Mouse (Mus musculus) limb, embryonic 15.5 days (tissue): Measurements from ENCODE around the gene Gm3448. TPM values are rescaled to one million over a fixed set of nuclear protein-coding genes. Genes with fewer than 3 reads are reported as not detected.
"Not testable (repeated sequence)": the region's sequence is repeated elsewhere in the genome, so short reads cannot be mapped to it uniquely, and the experiment has no call there.

Source experiments
- ATAC-seq: fragments of 200-750 bp; cut with Nextera tagmentation; 2 replicates; pipeline ENCODE4 v1.8.0; 2017; ENCODE audit warnings: low read depth, moderate TSS enrichment; ENCODE audit not compliant: insufficient number of reproducible peaks, low FRiP score, low TSS enrichment
- H3K27ac ChIP-seq: fragments of 300-500 bp; sonication (generic); 2 replicates; pipeline ENCODE4 v1.5.1; 2015; ENCODE audit warnings: moderate library complexity, mild to moderate bottlenecking, inconsistent platforms
- H3K27me3 ChIP-seq: fragments of 300-500 bp; sonication (generic); 2 replicates; pipeline ENCODE4 v1.6.1; 2015; ENCODE audit warnings: inconsistent platforms
- H3K36me3 ChIP-seq: fragments of 300-500 bp; sonication (generic); 2 replicates; pipeline ENCODE4 v1.6.1; 2015; ENCODE audit warnings: inconsistent platforms
- H3K4me1 ChIP-seq: fragments of 300-500 bp; sonication (generic); 2 replicates; pipeline ENCODE4 v1.6.1; 2015; ENCODE audit warnings: inconsistent platforms
- H3K4me2 ChIP-seq: fragments of 300-500 bp; sonication (generic); 2 replicates; pipeline ENCODE4 v1.6.1; 2015; ENCODE audit warnings: mild to moderate bottlenecking, inconsistent platforms
- H3K4me3 ChIP-seq: fragments of 300-500 bp; sonication (generic); 2 replicates; pipeline ENCODE4 v1.5.1; 2015; ENCODE audit warnings: mild to moderate bottlenecking, inconsistent platforms
- H3K9ac ChIP-seq: fragments of 300-500 bp; sonication (generic); 2 replicates; pipeline ENCODE4 v1.6.1; 2015; ENCODE audit warnings: inconsistent platforms
- H3K9me3 ChIP-seq: fragments of 300-500 bp; sonication (generic); 2 replicates; pipeline ENCODE4 v1.6.1; 2016; ENCODE audit warnings: inconsistent platforms
- WGBS: fragments of 180-500 bp; shearing (Covaris S2); methylation state at CpG from one replicate; pipeline ENCODE4 v1.1.7; 2015; 5-methylcytosine and 5-hydroxymethylcytosine counted together
- polyA plus RNA-seq: library from polyadenylated mRNA; unstranded; fragments of >200 nt; fragmentation: Nextera tagmentation; extraction: Ambion mirVana; gene quantifications from 2 replicates; pipeline ENCODE4 v1.2.1, GENCODE M21; 2015

The Gm3448 gene
- polyA plus RNA-seq, 1 experiment from 2014 or later = 3.0 TPM

DNA sequence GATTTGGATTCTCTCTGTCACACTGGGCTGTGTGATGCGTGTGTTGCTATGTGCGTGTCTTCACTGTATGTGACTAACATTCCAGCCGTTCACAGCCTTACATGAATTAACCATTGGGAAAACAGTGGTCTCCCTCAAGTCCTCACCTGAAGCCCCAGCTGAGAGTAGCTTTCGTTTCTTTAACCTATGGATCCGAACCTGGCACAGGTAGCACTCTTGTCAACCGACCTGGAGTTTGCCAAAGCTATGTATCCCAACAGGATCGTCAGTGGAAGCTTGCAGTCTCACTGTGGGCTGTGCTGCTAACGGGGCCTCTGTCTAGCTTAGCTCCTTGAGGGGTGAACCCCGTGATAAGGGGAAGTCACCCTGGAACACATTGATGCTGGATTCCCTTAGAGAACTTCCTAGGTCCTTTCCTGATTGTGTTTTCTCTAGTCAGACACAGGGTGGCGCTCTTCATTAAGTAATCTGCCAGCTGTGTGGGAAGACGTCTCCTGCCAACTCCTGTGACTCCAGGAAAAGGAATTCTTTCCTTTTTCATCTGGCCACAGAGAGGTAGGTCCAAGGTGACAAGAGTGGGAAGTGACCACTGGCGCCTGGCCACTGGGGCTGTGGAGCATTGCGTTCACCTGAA is 24.2 kb upstream of the Gm3448 start:
- H3K9ac ChIP-seq = no peak overlapping the region
- peaks cover 14% of the 10 kb centered on the region for H3K4me1 ChIP-seq
- H3K36me3 ChIP-seq = peaks cover 25% of the 10 kb centered on the region
- H3K27ac ChIP-seq = no peak overlapping the region; the same call in 1 of the 2 replicates
- H3K4me3 ChIP-seq = no peak overlapping the region
- no peaks in the 10 kb centered on the region for H3K27me3 ChIP-seq
- no peak for ATAC-seq
- H3K4me2 ChIP-seq = peak overlapping the region; percentile 32; the same call in 1 of the 2 replicates
- no peaks in the 10 kb centered on the region for H3K9me3 ChIP-seq
- 39% methylated on average over 13 of the region's 13 CpGs for WGBS

DNA sequence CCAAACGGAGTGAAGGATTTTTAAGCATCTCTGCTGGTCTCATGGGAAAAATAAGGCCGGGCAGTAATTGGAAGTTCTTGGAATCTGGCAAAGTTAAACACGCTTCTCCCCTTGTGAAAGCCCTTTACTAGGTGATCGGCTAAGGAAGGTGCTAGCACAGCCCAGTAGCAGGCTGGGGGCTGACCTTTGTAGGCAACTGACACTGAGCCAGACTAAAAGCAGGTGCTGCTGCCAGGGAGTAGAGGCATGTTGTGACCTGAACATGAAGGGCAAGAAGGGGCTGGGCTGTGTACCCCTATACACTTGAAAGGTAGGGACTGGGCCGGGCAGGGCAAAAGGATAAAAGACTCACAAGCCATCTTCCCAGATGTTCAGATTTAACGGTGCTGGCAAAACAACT is 19.0 kb upstream of the Gm3448 start:
- no peak overlapping the region for H3K9ac ChIP-seq
- H3K9me3 ChIP-seq = no peaks in the 10 kb centered on the region
- WGBS = 75% methylated on average over 6 of the region's 6 CpGs
- H3K36me3 ChIP-seq = peaks cover 54% of the 10 kb centered on the region
- H3K4me2 ChIP-seq = no peak overlapping the region
- H3K27me3 ChIP-seq = no peaks in the 10 kb centered on the region
- H3K27ac ChIP-seq = no peak overlapping the region
- no peak overlapping the region for H3K4me3 ChIP-seq
- H3K4me1 ChIP-seq = no peaks in the 10 kb centered on the region
- no peak for ATAC-seq

- no peak for ATAC-seq
- Histone ChIP-seq H3K36me3 (peaks cover 58% of the 10 kb centered on the region), H3K4me1 (no peaks in the 10 kb centered on the region)
These were observed 18.3 kb upstream of the Gm3448 start for GRCm38 (mm10) chr17:15059646-15060045.

DNA sequence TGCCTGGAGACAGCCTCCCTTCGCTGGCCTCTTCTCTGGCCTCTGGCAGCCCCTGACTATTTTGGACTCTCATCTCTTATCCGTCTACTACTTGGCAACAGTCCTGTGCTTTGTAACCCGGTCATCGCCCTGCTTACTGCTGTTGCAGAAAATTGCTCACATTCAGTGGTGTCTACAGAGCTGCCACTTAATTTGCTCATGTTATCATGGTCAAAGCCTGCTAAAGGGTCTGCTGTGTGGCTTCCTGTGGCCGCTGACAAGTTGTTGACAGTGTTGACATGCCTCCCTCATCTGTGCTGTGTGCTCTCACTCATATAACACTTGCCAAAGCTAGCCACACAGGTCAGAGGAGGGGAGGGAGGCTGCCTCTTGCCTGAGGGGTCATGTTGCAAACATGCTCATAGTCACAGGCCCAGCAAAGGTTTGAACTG is 16.8 kb upstream of the Gm3448 start:
- H3K4me2 ChIP-seq = no peak overlapping the region
- H3K4me3 ChIP-seq = no peak overlapping the region
- WGBS = 89% methylated on average over 5 of the region's 5 CpGs
- H3K9me3 ChIP-seq = no peaks in the 10 kb centered on the region
- H3K9ac ChIP-seq = no peak overlapping the region
- no peaks in the 10 kb centered on the region for H3K27me3 ChIP-seq
- H3K4me1 ChIP-seq = no peaks in the 10 kb centered on the region
- no peak overlapping the region for H3K27ac ChIP-seq
- ATAC-seq = no peak
- peaks cover 45% of the 10 kb centered on the region for H3K36me3 ChIP-seq

More at GRCm38 (mm10) chr17:15059646-15060045, 18.3 kb upstream of the Gm3448 start:
- Histone ChIP-seq H3K27me3 (no peaks in the 10 kb centered on the region), H3K4me2 (no peak overlapping the region), H3K4me3 (no peak overlapping the region), H3K9ac (no peak overlapping the region), H3K27ac (no peak overlapping the region), H3K9me3 (no peaks in the 10 kb centered on the region)
- WGBS = 93% methylated on average over 14 of the region's 14 CpGs

DNA sequence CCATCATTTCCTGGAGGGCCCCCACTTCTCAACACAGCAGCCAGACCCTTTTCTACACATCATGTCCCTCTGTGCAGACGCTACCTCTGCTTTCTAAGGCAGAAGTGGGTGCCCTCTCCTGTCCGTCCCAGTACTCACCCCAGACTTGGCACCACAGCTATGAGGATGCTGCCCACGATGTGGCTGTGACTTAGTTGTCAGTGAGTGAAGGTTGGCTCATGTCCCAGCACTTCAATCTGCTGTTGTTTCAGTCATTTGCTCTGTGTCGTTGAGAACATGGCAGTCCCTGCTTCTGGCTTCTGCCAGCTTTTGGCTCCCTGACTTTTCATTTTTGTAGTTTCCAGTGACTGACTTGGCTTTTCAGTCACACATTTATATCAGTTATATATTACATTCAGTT is 14.6 kb upstream of the Gm3448 start:
- Histone ChIP-seq H3K4me1 (no peaks in the 10 kb centered on the region), H3K4me3 (no peak overlapping the region), H3K27me3 (no peaks in the 10 kb centered on the region), H3K4me2 (no peak overlapping the region), H3K27ac (no peak overlapping the region), H3K36me3 (peaks cover 35% of the 10 kb centered on the region), H3K9ac (no peak overlapping the region), H3K9me3 (no peaks in the 10 kb centered on the region)
- WGBS = 84% methylated on average over 4 of the region's 4 CpGs
- no peak for ATAC-seq

- H3K4me1 ChIP-seq, H3K4me3 ChIP-seq, H3K9me3 ChIP-seq, H3K4me2 ChIP-seq, H3K27ac ChIP-seq, H3K9ac ChIP-seq, H3K27me3 ChIP-seq, ATAC-seq: not testable (repeated sequence)
- 82% methylated on average over 12 of the region's 13 CpGs for WGBS
- peaks cover 20% of the 10 kb centered on the region for H3K36me3 ChIP-seq
These were observed 12.5 kb upstream of the Gm3448 start for GRCm38 (mm10) chr17:15053829-15054200.

DNA sequence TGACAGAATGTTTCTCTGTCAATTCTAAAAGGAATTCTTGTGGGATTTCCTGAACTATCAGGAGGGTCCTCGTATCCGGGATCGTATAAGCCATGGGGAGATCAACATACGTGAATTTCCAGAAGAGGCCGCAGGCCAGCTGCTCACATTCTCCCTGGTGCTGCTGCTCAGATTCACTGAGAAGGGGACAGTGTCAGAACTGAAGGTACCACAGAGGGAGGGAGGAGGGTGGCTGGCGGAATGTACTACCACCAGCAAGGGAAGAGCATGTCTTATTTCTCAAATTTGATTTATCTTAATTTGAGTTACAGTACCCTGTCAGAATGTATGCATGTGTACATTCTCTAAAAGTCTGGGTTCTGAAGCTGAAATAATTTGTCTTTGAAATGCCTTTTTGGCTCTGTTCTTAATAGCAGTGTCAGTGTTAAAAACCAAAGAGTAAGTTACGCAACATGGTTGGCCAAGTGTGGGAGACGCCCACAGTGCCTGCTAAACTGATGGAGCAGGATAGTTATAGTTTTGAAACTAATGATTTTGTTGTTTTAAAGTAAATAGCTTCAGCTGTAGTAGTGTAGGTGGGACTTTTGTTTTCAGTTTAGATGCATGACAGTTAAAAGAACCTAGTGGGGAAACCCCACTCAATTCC is 12.0 kb upstream of the Gm3448 start:
- not testable (repeated sequence) for ATAC-seq, H3K4me1 ChIP-seq, H3K4me3 ChIP-seq, H3K9me3 ChIP-seq, H3K9ac ChIP-seq, H3K4me2 ChIP-seq, H3K27ac ChIP-seq, H3K27me3 ChIP-seq
- H3K36me3 ChIP-seq = peaks cover 16% of the 10 kb centered on the region
- 95% methylated on average over 6 of the region's 8 CpGs for WGBS

- WGBS = 74% methylated on average over 1 of the region's 1 CpGs
- H3K4me2 ChIP-seq, H3K9ac ChIP-seq, H3K9me3 ChIP-seq, H3K4me1 ChIP-seq, H3K27me3 ChIP-seq, H3K27ac ChIP-seq, H3K4me3 ChIP-seq, ATAC-seq: not testable (repeated sequence)
- H3K36me3 ChIP-seq = peaks cover 15% of the 10 kb centered on the region
These were observed 11.4 kb upstream of the Gm3448 start for GRCm38 (mm10) chr17:15052766-15053165.

- no CpG with 5 or more reads among the region's 1 CpGs for WGBS
- not testable (repeated sequence) for H3K4me3 ChIP-seq, ATAC-seq, H3K27me3 ChIP-seq, H3K9me3 ChIP-seq, H3K4me2 ChIP-seq, H3K36me3 ChIP-seq, H3K27ac ChIP-seq, H3K9ac ChIP-seq, H3K4me1 ChIP-seq
These were observed 9.0 kb upstream of the Gm3448 start for GRCm38 (mm10) chr17:15050338-15050737.

DNA sequence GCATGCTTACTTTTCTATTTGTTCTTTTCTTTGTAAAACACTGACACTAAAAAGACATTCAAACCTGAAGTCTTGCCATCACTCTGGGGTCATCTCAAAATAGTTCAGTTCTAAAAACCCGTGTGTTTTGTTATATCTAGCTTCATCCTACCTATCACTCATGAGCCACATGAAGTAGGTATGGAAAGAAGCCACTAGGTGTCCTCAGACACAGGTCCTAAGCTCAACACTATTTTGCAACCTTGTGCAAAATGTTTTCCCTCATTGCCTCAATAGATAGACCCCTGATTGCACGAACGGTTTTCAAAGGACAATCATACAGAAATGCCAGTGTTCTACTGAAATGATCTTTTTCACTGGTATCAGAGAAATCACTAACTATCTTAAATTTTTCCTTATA is 882 bp downstream of the Gm3448 start:
- not testable (repeated sequence) for H3K4me2 ChIP-seq
- no CpG with 5 or more reads among the region's 3 CpGs for WGBS

DNA sequence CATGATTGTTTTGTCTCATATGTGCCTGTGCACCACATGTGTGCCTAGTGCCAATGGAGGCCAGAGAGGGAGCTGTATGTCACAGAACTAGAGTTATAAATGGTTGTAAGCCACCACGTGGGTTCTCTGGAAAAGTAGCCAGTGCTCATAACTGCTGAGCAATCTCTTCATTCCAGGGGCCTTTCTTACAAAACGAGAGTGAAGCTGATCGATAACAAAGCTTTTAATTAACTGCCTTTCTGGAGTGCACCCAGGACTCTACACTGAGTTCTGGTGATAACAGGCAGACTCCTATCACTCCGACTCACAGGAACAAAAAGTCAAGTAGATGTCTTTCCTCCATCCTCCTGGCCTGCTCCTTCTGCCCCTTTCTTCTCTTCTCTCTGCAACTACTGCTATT is 9.9 kb downstream of the Gm3448 start:
- H3K27ac ChIP-seq, H3K9ac ChIP-seq, H3K27me3 ChIP-seq, H3K9me3 ChIP-seq, H3K4me1 ChIP-seq, H3K36me3 ChIP-seq, H3K4me2 ChIP-seq, ATAC-seq, H3K4me3 ChIP-seq: not testable (repeated sequence)
- WGBS = no CpG with 5 or more reads among the region's 4 CpGs

More for the DNA sequence above, 882 bp downstream of the Gm3448 start:
- H3K27ac ChIP-seq, H3K9me3 ChIP-seq, H3K9ac ChIP-seq, H3K27me3 ChIP-seq, H3K4me1 ChIP-seq, H3K4me3 ChIP-seq, H3K36me3 ChIP-seq, ATAC-seq: not testable (repeated sequence)

DNA sequence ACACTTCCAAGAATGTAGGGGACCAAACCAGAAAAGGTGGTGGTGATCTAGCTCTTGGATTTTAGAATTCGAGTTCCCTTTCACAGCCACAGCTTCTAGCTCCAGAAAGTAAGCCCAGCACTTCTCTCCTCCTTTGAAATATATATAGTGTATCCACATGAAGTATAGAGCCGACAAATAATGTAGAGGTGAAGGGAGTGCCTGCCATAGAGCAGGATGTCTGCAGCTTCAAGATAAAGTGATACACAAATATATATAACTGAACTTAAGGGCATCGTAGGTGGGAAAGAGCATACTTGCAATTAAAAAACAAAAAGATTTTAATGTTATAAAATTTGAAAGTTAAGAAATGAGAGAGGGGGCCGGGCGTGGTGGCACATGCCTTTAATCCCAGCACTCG is 15.8 kb downstream of the Gm3448 start:
- not testable (repeated sequence) for H3K4me2 ChIP-seq, H3K4me3 ChIP-seq, H3K9ac ChIP-seq, H3K27me3 ChIP-seq, H3K9me3 ChIP-seq, H3K27ac ChIP-seq, ATAC-seq, H3K4me1 ChIP-seq, H3K36me3 ChIP-seq
- WGBS = no CpG with 5 or more reads among the region's 6 CpGs
